Mouse (Mus musculus) G1E (cell line): ENCODE data around the gene Foxi1.

ENCODE experiments used
- CTCF ChIP-seq: IDR thresholded peaks from 2 replicates; pipeline ENCODE4 v1.5.1; 2012; ENCODE audit warnings: low read depth, low read length, inconsistent platforms, mixed read lengths
- GATA1 ChIP-seq: IDR thresholded peaks from 2 replicates; pipeline ENCODE4 v1.6.1; 2012; ENCODE audit warnings: borderline replicate concordance, low read length, inconsistent platforms, mixed read lengths
- POLR2AphosphoS5 ChIP-seq: IDR thresholded peaks from 2 replicates; pipeline ENCODE4 v1.6.1; 2012; ENCODE audit warnings: low read depth, low read length, inconsistent platforms; ENCODE audit not compliant: insufficient replicate concordance

GRCm38 (mm10) chr11:34207989-34208388 is at the start of gene Foxi1:
- TF ChIP-seq CTCF (no peak), GATA1 (no peak), POLR2AphosphoS5 (no peak)
